Mouse (Mus musculus) erythroid progenitor cell, adult 5-6 weeks (primary cell): Measurements from ENCODE around the gene Cilp2. TPM values are rescaled to one million over a fixed set of nuclear protein-coding genes. Genes with fewer than 3 reads are reported as not detected.
A peak's percentile ranks its signal among the peaks of the same experiment; 100 is the strongest.

Experiments
- ATAC-seq: replicated peaks from 2 replicates; pipeline ENCODE4 v1.8.0; 2016; ENCODE audit warnings: moderate number of reproducible peaks, mild to moderate bottlenecking, moderate TSS enrichment, inconsistent platforms; ENCODE audit not compliant: poor library complexity, low FRiP score, severe bottlenecking
- total RNA-seq, 2 experiments: library from RNA; stranded (forward) in 1 of 2; stranded (reverse) in 1 of 2; fragments of 150-400 nt in 1 of 2; fragments of 186-747, 209-891 nt in 1 of 2; gene quantifications; 2 replicates each; pipeline versions ENCODE4 v1.2.3 to v1.2.4; 2015 to 2017; ENCODE audit warnings: low replicate concordance in 2 of 2

Cilp2 gene
- total RNA-seq, 2 experiments from 2014 or later = not detected

- ATAC-seq = peak; percentile 7; the same call in 1 of the 2 replicates
These were observed 14.9 kb upstream of the Cilp2 start, which contains the start of the genes Tssk6, Ndufa13 and Yjefn3 for GRCm38 (mm10) chr8:69902163-69903062. TSS of gene Tssk6 (plus strand) at chr8:69902184. TSS of gene Ndufa13 (minus strand) at chr8:69902558. TSS of gene Yjefn3 (minus strand) at chr8:69902712.

- ATAC-seq = peak; percentile 85
These were observed 14.1 kb upstream of the Cilp2 start for GRCm38 (mm10) chr8:69901484-69902162.

GRCm38 (mm10) chr8:69900895-69901451, 13.5 kb upstream of the Cilp2 start:
- ATAC-seq = peak; percentile 5

- no peak for ATAC-seq
These were observed 12.4 kb upstream of the Cilp2 start for GRCm38 (mm10) chr8:69899876-69900275.

GRCm38 (mm10) chr8:69897857-69898256, 10.4 kb upstream of the Cilp2 start:
- ATAC-seq = no peak

- ATAC-seq = no peak
These were observed 8.4 kb upstream of the Cilp2 start for GRCm38 (mm10) chr8:69895772-69896451.

GRCm38 (mm10) chr8:69894836-69895332, 7.4 kb upstream of the Cilp2 start:
- ATAC-seq = no peak

GRCm38 (mm10) chr8:69893863-69894262, 6.4 kb upstream of the Cilp2 start:
- 0 out of 2 replicates have a peak, but pooled peaks have one; percentile 46 for ATAC-seq

- ATAC-seq = no peak
These were observed 3.3 kb upstream of the Cilp2 start for GRCm38 (mm10) chr8:69890813-69891241.

- no peak for ATAC-seq
These were observed 1.4 kb upstream of the Cilp2 start for GRCm38 (mm10) chr8:69888902-69889301.

- ATAC-seq = no peak
These were observed 868 bp upstream of the Cilp2 start for GRCm38 (mm10) chr8:69888244-69888866.

- no peak for ATAC-seq
These were observed 3.3 kb downstream of the Cilp2 start for GRCm38 (mm10) chr8:69884141-69884540.

GRCm38 (mm10) chr8:69882833-69883600, 4.5 kb downstream of the Cilp2 start:
- ATAC-seq = no peak

GRCm38 (mm10) chr8:69882021-69882756, 5.3 kb downstream of the Cilp2 start:
- ATAC-seq = no peak

- no peak for ATAC-seq
These were observed 6.1 kb downstream of the Cilp2 start for GRCm38 (mm10) chr8:69881261-69881865.

- ATAC-seq = no peak
These were observed 6.6 kb downstream of the Cilp2 start for GRCm38 (mm10) chr8:69880841-69881240.

GRCm38 (mm10) chr8:69879678-69880077, 7.8 kb downstream of the Cilp2 start:
- ATAC-seq = no peak
